Mouse (Mus musculus) stomach, embryonic 16.5 days (tissue): Measurements from ENCODE around the gene Ywhae. TPM values are rescaled to one million over a fixed set of nuclear protein-coding genes. Genes with fewer than 3 reads are reported as not detected.
"Not testable (repeated sequence)": the region's sequence is repeated elsewhere in the genome, so short reads cannot be mapped to it uniquely, and the experiment has no call there.

Source experiments
- ATAC-seq: fragments of 200-750 bp; cut with Nextera tagmentation; 2 replicates; pipeline ENCODE4 v1.8.0; 2017; ENCODE audit warnings: moderate number of reproducible peaks, moderate TSS enrichment; ENCODE audit not compliant: insufficient read depth, low FRiP score
- H3K27ac ChIP-seq: fragments of 300-500 bp; sonication (generic); 2 replicates; pipeline ENCODE4 v1.5.1; 2014; ENCODE audit warnings: low read length
- H3K27me3 ChIP-seq: fragments of 300-500 bp; sonication (generic); 2 replicates; pipeline ENCODE4 v1.6.1; 2014; ENCODE audit warnings: low read length, control low read depth, mixed read lengths; ENCODE audit not compliant: control insufficient read depth, insufficient read depth
- H3K36me3 ChIP-seq: fragments of 300-500 bp; sonication (generic); 2 replicates; pipeline ENCODE4 v1.6.1; 2014; ENCODE audit warnings: low read length; ENCODE audit not compliant: control insufficient read depth, insufficient read depth
- H3K4me1 ChIP-seq: fragments of 300-500 bp; sonication (generic); 2 replicates; pipeline ENCODE4 v1.6.1; 2014; ENCODE audit warnings: low read length, control low read depth, mixed read lengths; ENCODE audit not compliant: control insufficient read depth, insufficient read depth
- H3K4me2 ChIP-seq: fragments of 300-500 bp; sonication (generic); 2 replicates; pipeline ENCODE4 v1.6.1; 2014; ENCODE audit warnings: low read depth, low read length, mixed read lengths
- H3K4me3 ChIP-seq: fragments of 300-500 bp; sonication (generic); replicated peaks from 2 replicates; pipeline ENCODE4 v1.5.1; 2014; ENCODE audit warnings: mild to moderate bottlenecking, low read length
- H3K9ac ChIP-seq: fragments of 300-500 bp; sonication (generic); 2 replicates; pipeline ENCODE4 v1.6.1; 2014; ENCODE audit warnings: low read length
- H3K9me3 ChIP-seq: fragments of 300-500 bp; sonication (generic); replicated peaks from 2 replicates; pipeline ENCODE4 v1.6.1; 2016; ENCODE audit warnings: low read length, control low read depth; ENCODE audit not compliant: control insufficient read depth
- WGBS: fragments of 180-500 bp; shearing (Covaris S2); extraction: QIAGEN DNeasy Blood & Tissue Kit; methylation state at CpG from one replicate; pipeline ENCODE4 v1.1.7; 2014; 5-methylcytosine and 5-hydroxymethylcytosine counted together
- polyA plus RNA-seq: library from polyadenylated mRNA; unstranded; fragments of >200 nt; fragmentation: Nextera tagmentation; extraction: Ambion mirVana; gene quantifications from 2 replicates; pipeline ENCODE4 v1.2.1, GENCODE M21; 2015

Ywhae gene
- polyA plus RNA-seq, 1 experiment from 2014 or later, result 689 TPM

DNA sequence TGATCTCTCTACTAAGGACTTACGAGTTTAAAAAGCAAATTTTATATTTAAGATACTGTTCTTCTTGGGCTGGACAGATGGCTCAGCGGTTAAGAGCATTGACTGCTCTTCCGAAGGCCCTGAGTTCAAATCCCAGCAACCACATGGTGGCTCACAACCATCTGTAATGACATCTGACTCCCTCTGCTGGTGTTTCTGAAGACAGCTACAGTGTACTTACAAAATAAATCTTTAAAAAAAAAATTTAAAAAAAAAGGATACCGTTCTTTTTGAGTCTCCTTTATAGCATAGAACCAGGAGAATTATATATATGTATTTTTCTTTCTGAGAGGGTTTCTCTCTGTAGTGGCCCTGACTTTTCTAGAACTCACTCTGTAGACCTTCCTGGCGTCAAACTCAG lies 32.1 kb upstream of the Ywhae start:
- Histone ChIP-seq H3K9ac (no peak overlapping the region), H3K27me3 (no peaks in the 10 kb centered on the region), H3K36me3 (peaks cover 43% of the 10 kb centered on the region), H3K4me3 (no peak overlapping the region), H3K4me2 (no peak overlapping the region), H3K4me1 (no peaks in the 10 kb centered on the region), H3K27ac (no peak overlapping the region), H3K9me3 (no peaks in the 10 kb centered on the region)
- 95% methylated on average over 5 of the region's 5 CpGs for WGBS
- no peak for ATAC-seq

- ATAC-seq, result no peak
- H3K27me3 ChIP-seq, result no peaks in the 10 kb centered on the region
- H3K9ac ChIP-seq, result no peak overlapping the region
- H3K4me3 ChIP-seq, result no peak overlapping the region
- no peak overlapping the region for H3K4me2 ChIP-seq
- H3K9me3 ChIP-seq, result no peaks in the 10 kb centered on the region
- 89% methylated on average over 6 of the region's 6 CpGs for WGBS
- no peak overlapping the region for H3K27ac ChIP-seq
- H3K36me3 ChIP-seq, result peaks cover 36% of the 10 kb centered on the region
- no peaks in the 10 kb centered on the region for H3K4me1 ChIP-seq
These were observed 29.9 kb upstream of the Ywhae start for GRCm38 (mm10) chr11:75702761-75703160.

DNA sequence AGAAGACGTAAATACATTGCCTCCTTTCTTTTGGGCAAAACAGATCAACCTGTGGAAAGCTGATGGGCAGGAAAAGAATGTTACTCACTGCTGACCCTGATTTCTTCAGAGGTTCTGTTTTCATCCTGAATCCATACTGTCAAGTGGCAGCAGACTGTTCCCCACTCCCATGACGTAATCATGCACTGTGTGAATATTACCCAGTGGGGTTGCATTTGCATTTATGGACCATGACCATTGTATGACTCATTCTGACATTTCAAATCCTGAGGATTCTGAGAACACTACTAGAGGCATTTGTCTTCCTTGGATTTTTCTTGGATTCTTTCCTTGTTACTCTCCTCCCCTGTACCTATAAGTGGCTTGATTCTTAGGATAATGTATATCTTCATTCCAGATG lies 28.9 kb upstream of the Ywhae start:
- Histone ChIP-seq H3K4me1 (no peaks in the 10 kb centered on the region), H3K9me3 (no peaks in the 10 kb centered on the region), H3K4me3 (no peak overlapping the region), H3K36me3 (peaks cover 27% of the 10 kb centered on the region), H3K9ac (no peak overlapping the region), H3K27me3 (no peaks in the 10 kb centered on the region), H3K4me2 (no peak overlapping the region), H3K27ac (no peak overlapping the region)
- ATAC-seq, result no peak
- 87% methylated on average over 2 of the region's 2 CpGs for WGBS

DNA sequence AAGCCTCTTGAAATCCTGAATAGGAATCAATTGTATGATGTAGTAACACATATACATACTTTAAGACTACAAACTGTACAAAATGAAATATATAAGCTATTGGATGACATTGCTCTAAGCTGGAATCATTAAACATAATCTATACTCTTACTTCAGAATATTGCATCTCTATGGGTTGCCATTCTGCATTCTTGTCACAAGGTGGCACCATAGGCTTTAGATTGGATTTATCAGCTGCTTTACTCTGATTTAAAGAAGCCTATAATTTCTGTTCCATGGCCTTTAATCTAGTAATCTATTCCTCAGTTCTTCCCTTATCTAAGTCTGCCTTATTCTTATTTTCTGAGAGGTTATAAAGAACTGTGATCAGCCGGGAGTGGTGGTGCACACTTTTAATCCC lies 18.7 kb upstream of the Ywhae start:
- Histone ChIP-seq H3K36me3 (no peaks in the 10 kb centered on the region), H3K27ac (no peak overlapping the region), H3K4me1 (no peaks in the 10 kb centered on the region), H3K27me3 (no peaks in the 10 kb centered on the region), H3K9ac (no peak overlapping the region), H3K4me3 (no peak overlapping the region), H3K9me3 (no peaks in the 10 kb centered on the region), H3K4me2 (no peak overlapping the region)
- no peak for ATAC-seq
- 88% methylated on average over 1 of the region's 1 CpGs for WGBS

DNA sequence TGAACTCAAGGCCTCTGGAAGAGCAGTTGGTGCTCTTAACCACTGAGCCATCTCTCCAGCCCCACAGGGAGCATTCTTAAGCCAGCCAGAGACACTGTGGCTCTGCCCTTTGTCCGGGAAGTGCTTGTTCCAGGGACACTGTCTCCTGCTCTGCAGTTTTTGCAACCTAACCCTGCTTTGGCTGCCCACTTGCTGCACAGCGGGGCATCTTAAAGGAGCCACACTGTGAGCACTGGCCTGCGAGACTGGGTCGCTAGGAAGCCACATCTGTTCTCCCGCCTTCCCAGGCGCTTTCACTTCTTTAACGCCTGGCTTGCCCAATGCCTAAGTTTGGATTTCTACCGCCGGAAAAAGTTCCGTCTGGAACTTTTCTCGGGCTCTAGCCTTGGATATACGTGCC lies 17.1 kb upstream of the Ywhae start:
- 36% methylated on average over 12 of the region's 12 CpGs for WGBS
- H3K9ac ChIP-seq, result no peak overlapping the region
- no peaks in the 10 kb centered on the region for H3K4me1 ChIP-seq
- H3K9me3 ChIP-seq, result no peaks in the 10 kb centered on the region
- no peak for ATAC-seq
- no peak overlapping the region for H3K4me2 ChIP-seq
- no peak overlapping the region for H3K27ac ChIP-seq
- H3K4me3 ChIP-seq, result no peak overlapping the region
- H3K27me3 ChIP-seq, result no peaks in the 10 kb centered on the region
- no peaks in the 10 kb centered on the region for H3K36me3 ChIP-seq

- Histone ChIP-seq H3K9ac (no peak overlapping the region), H3K4me3 (no peak overlapping the region), H3K4me2 (no peak overlapping the region), H3K4me1 (no peaks in the 10 kb centered on the region), H3K9me3 (no peaks in the 10 kb centered on the region), H3K27me3 (no peaks in the 10 kb centered on the region), H3K27ac (no peak overlapping the region), H3K36me3 (no peaks in the 10 kb centered on the region)
- no peak for ATAC-seq
- 71% methylated on average over 8 of the region's 8 CpGs for WGBS
These were observed 15.9 kb upstream of the Ywhae start for GRCm38 (mm10) chr11:75716661-75717325.

DNA sequence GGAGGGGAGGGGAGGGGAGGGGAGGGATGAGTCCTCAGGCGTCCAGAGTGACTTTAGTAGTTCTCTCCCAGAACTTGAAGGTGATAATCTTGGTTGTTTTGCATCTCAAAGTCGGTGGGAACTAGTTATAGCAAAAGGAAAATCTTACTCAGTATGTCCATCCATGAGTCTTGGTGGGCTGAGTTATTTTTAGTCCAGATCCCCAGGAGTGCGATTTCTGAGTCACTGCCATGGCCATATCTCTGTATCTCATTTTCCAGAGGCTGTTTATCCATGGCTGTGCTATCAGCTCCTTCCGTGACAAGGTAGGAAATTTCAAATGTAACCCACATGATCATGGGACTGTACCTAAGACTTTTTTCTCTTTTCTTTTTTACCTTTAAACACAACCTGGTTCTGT lies 10.3 kb upstream of the Ywhae start:
- Histone ChIP-seq H3K9me3 (no peaks in the 10 kb centered on the region), H3K9ac (no peak overlapping the region), H3K4me3 (no peak overlapping the region), H3K27ac (no peak overlapping the region), H3K27me3 (no peaks in the 10 kb centered on the region), H3K36me3 (no peaks in the 10 kb centered on the region), H3K4me1 (no peaks in the 10 kb centered on the region), H3K4me2 (no peak overlapping the region)
- ATAC-seq, result no peak
- WGBS, result 50% methylated on average over 4 of the region's 4 CpGs

DNA sequence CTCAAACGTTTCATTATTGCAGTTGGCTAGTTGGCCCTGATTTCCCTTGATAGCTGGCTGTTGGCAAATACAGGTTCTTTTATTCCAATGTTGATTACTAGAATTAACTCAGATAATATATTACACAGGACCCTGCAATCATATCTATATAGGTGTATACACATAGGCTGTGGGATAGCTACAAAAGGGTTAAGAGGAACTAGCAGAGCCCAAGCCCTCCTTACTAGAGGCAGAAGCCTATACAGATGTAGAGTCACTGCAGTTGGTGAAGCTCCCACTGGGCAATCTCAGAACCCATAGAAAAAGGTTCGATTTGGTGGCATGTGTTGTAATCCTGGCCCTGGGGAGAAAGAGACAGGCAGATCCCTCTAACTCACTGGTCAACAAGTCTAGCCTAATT lies 5.5 kb upstream of the Ywhae start:
- Histone ChIP-seq H3K27ac (no peak overlapping the region), H3K9me3 (no peaks in the 10 kb centered on the region), H3K4me1 (peaks cover 5% of the 10 kb centered on the region; the same call in 1 of the 2 replicates), H3K9ac (no peak overlapping the region), H3K36me3 (no peaks in the 10 kb centered on the region), H3K4me2 (no peak overlapping the region), H3K4me3 (no peak overlapping the region), H3K27me3 (no peaks in the 10 kb centered on the region)
- WGBS, result 60% methylated on average over 2 of the region's 2 CpGs
- no peak for ATAC-seq

- not testable (repeated sequence) for H3K9me3 ChIP-seq, H3K4me1 ChIP-seq, H3K27ac ChIP-seq, H3K4me3 ChIP-seq, H3K4me2 ChIP-seq, H3K36me3 ChIP-seq, ATAC-seq, H3K9ac ChIP-seq, H3K27me3 ChIP-seq
- 87% methylated on average over 6 of the region's 6 CpGs for WGBS
These were observed 5.0 kb upstream of the Ywhae start for GRCm38 (mm10) chr11:75727659-75728058.
